Mouse (Mus musculus): Measurements from ENCODE around the gene Gadl1. TPM values are rescaled to one million over a fixed set of nuclear protein-coding genes. Genes with fewer than 3 reads are reported as not detected.

The Gadl1 gene
- not detected for total RNA-seq (2018; cell fraction: chromatin; rRNA removed)
- not detected for total RNA-seq (2018; cell fraction: cytosol; rRNA removed)
- total RNA-seq (2018; cell fraction: nucleus; rRNA removed), result not detected
- not detected in 3 replicates for polyA plus RNA-seq (2018)

DNA sequence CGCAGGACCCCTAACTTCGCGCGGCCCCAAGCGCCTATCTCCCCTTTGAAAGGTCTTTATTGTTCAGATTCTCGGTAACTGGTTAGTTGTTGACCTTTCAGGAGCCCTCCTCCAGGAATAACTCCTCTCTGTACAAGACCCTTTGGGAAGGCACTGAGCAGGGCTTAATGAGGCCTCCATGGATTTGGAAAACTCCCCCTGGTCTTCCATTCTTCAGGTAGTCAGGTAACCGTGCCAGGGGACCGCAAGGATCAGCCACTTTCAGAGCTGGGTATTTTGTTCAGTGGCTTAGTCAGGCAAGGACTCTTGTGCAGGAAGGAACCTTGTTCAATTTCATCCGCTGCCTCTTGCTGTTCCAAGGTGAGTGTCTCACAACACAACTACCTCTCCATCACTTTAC is at the start of gene Gadl1:
TSS of gene Gadl1 (plus strand) at position 301 of the 400 bp plus-strand sequence.
- Histone ChIP-seq H3K4me3 (ENCODE audit: inconsistent target) (no peak within 1 kb of the TSS), H3K36me3 (ENCODE audit: inconsistent target) (no peaks in the 10 kb centered on the region), H3K79me2 (ENCODE audit: inconsistent target) (no peaks in the 10 kb centered on the region), H3K27ac (no peak within 1 kb of the TSS)
- WGBS (ENCODE audit: missing documents), result 94% methylated on average over 9 of the region's 9 CpGs

DNA sequence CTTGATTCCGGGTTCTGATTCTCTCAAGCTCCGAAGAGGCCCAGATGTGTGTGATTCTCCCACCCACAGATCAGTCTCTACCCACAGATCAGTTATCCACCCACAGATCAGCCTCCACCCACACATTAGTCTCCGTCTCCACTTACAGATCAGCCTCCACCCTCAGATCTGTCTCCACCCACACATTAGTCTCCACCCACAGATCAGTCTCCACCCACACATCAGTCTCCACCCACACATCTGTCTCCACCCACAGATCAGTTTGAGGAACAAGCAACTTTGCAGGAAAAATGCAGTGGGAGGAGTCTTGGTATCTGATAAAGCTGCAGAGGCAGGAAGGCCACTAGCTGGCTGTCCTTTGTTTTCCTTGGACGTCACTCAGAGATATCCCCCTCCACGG is 46.5 kb upstream of the Gadl1 start:
- no peaks in the 10 kb centered on the region for H3K36me3 ChIP-seq (ENCODE audit: inconsistent target)
- no peak overlapping the region for H3K4me3 ChIP-seq (ENCODE audit: inconsistent target)
- H3K79me2 ChIP-seq (ENCODE audit: inconsistent target), result no peaks in the 10 kb centered on the region
- H3K27ac ChIP-seq, result no peak overlapping the region
- WGBS (ENCODE audit: missing documents), result 61% methylated on average over 5 of the region's 5 CpGs

DNA sequence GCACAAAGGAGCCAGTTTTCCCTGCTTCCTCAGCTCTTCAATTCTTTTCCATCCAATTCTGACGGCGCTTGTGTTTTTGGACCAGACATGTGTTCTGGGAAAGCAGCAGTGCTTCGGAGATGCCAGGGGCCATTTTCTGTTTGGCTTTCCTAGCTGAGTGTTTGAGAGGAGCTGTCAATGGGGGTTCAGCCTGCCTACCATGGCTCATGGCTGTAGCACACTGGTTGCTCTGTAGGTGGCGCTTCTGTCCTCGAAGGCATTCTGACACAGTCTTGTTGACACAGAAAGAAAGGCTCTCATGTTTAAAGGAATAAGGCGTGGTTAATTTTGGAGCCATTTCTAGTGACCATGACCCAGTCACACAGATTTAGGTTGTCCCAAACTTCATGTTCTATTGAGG is 45.9 kb upstream of the Gadl1 start:
- no peak overlapping the region for H3K4me3 ChIP-seq (ENCODE audit: inconsistent target)
- no peak overlapping the region for H3K27ac ChIP-seq
- H3K79me2 ChIP-seq (ENCODE audit: inconsistent target), result no peaks in the 10 kb centered on the region
- no peaks in the 10 kb centered on the region for H3K36me3 ChIP-seq (ENCODE audit: inconsistent target)
- WGBS (ENCODE audit: missing documents), result 91% methylated on average over 6 of the region's 6 CpGs

DNA sequence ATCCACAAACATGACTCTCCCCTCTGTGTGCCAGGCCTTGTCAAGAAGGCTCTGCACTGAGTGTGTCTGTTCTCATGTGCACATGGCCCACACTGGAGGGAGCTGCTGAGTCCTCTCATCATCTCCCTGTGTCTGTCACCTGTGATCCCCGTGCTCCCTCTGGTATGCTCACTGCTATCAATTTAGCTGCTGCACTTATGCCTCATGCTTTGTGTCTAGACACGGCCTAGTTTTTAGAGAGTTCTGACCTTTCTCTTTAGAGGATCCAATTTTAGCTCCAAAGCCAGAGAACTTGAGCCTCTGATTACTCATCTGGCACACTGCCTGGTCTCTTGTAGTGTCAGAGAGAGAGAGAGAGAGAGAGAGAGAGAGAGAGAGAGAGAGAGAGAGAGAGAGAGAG is 42.0 kb upstream of the Gadl1 start:
- Histone ChIP-seq H3K79me2 (ENCODE audit: inconsistent target) (no peaks in the 10 kb centered on the region), H3K4me3 (ENCODE audit: inconsistent target) (no peak overlapping the region)
- WGBS (ENCODE audit: missing documents), result 71% methylated on average over 2 of the region's 2 CpGs

DNA sequence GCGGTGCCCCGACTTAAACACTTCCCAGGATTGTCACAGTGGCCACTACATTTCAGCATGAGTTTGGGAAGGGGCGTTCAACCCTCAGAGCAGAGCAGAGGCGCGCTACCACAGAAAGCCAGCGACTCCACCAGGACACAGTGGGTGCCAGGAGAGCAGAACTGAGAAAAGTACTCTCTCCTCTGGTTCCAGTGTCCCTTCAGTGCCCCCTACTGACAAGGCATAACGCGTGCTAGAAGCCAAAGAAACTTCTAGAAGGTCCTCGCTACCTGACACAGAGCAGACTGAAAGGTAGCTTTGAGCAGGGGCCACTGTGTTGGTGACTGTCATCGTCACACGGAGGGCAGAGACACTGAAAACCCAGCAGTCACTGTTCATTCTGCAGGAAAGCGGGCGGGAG is 39.1 kb upstream of the Gadl1 start:
- Histone ChIP-seq H3K36me3 (ENCODE audit: inconsistent target) (no peaks in the 10 kb centered on the region), H3K4me3 (ENCODE audit: inconsistent target) (no peak overlapping the region), H3K79me2 (ENCODE audit: inconsistent target) (no peaks in the 10 kb centered on the region), H3K27ac (no peak overlapping the region)
- 79% methylated on average over 11 of the region's 13 CpGs for WGBS (ENCODE audit: missing documents)

More for the DNA sequence above, 42.0 kb upstream of the Gadl1 start:
- H3K27ac ChIP-seq, result no peak overlapping the region
- H3K36me3 ChIP-seq (ENCODE audit: inconsistent target), result no peaks in the 10 kb centered on the region

DNA sequence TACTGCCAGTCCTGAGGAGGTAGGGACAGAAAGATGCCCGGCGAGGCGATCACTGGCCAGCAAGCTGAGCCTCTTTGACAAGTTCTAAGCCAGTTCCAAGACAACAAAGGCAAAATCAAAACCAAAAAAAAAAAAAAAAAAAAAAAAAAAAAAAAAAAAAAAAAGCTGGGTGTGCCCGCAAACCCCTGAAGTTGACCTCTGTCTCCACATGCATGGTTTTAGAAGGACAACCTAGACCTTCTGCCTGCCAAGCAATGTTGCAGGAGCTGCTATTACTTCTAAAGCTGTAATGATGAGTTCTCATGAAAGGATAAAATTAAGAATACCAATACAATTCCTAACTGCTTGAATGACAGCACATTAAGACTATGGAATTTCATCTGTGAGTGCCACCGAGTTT is 38.6 kb upstream of the Gadl1 start:
- Histone ChIP-seq H3K27ac (no peak overlapping the region), H3K4me3 (ENCODE audit: inconsistent target) (no peak overlapping the region), H3K36me3 (ENCODE audit: inconsistent target) (no peaks in the 10 kb centered on the region), H3K79me2 (ENCODE audit: inconsistent target) (no peaks in the 10 kb centered on the region)
- WGBS (ENCODE audit: missing documents), result 84% methylated on average over 5 of the region's 5 CpGs

DNA sequence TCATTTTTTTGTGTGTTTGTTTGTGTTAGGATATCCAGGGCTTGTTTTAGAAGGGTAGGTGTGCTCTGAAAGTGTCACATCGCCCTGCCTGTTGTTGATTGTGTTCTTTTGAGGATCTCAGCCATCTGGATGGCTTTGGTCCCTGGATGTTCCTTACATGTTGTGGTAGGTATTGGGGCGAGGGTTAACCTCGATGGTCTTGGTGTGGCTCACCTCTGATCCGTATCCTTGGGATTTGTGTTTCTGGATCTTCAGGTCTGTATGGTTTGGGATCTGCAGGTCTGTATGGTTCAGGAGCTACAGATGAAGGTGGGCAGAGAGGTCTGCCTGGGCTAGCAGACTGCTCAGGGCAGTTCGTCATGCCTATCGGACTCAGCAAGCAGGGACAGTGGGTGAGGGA is 28.8 kb upstream of the Gadl1 start:
- no peaks in the 10 kb centered on the region for H3K79me2 ChIP-seq (ENCODE audit: inconsistent target)
- no peaks in the 10 kb centered on the region for H3K36me3 ChIP-seq (ENCODE audit: inconsistent target)
- 91% methylated on average over 6 of the region's 6 CpGs for WGBS (ENCODE audit: missing documents)
- no peak overlapping the region for H3K27ac ChIP-seq
- H3K4me3 ChIP-seq (ENCODE audit: inconsistent target), result no peak overlapping the region

DNA sequence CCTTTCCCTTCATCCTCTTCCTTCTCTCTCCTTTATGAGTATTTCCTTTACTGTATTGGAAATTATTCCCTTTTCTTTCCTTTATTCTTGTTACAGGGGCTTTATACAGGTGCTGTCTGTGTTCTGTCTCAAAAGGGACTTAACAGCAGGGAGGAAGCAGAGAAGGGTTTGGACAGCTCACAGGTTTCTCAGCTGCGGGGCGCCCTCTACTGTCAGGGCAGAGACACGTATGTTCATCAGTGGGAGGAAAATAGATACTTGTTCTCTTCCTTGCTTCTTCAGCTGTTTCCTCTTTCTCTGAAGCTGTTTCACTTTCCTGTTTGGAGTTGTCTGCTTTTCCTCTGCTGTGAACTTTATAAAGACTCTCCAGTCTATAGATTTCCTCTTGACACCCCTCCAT is 28.1 kb upstream of the Gadl1 start:
- 86% methylated on average over 3 of the region's 3 CpGs for WGBS (ENCODE audit: missing documents)
- H3K4me3 ChIP-seq (ENCODE audit: inconsistent target), result no peak overlapping the region

DNA sequence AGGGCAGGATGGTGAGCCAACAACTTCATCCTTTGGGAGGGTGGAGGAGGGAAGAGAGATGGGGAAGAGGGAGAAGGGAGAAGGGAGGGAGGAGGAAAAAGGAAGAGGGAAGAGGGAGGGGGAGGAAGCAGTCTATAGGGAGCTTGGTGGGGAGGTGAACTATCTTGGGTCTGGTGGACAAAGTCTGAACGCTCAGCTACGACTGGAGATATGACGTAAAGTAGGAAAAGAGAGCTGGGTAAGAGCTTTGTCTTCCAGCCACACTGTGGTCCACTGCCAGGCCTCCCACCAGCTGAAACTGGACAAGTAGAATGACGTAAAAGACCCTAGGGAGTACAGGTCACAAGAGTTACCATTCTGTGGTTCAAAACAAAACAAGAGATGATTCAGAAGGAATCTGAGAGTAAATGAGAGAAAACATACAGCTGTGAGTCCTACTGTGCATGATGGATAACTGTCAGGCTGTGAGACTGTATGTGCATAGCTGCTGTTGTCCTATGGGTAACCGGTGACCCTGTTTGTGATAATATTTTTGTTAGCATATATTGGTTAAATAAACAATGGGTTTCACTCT is 26.5 kb upstream of the Gadl1 start:
- no peak overlapping the region for H3K27ac ChIP-seq
- H3K79me2 ChIP-seq (ENCODE audit: inconsistent target), result no peaks in the 10 kb centered on the region
- H3K36me3 ChIP-seq (ENCODE audit: inconsistent target), result no peaks in the 10 kb centered on the region
- WGBS (ENCODE audit: missing documents), result 82% methylated on average over 5 of the region's 5 CpGs
- no peak overlapping the region for H3K4me3 ChIP-seq (ENCODE audit: inconsistent target)

More for the DNA sequence above, 28.1 kb upstream of the Gadl1 start:
- Histone ChIP-seq H3K27ac (no peak overlapping the region), H3K79me2 (ENCODE audit: inconsistent target) (no peaks in the 10 kb centered on the region), H3K36me3 (ENCODE audit: inconsistent target) (no peaks in the 10 kb centered on the region)

DNA sequence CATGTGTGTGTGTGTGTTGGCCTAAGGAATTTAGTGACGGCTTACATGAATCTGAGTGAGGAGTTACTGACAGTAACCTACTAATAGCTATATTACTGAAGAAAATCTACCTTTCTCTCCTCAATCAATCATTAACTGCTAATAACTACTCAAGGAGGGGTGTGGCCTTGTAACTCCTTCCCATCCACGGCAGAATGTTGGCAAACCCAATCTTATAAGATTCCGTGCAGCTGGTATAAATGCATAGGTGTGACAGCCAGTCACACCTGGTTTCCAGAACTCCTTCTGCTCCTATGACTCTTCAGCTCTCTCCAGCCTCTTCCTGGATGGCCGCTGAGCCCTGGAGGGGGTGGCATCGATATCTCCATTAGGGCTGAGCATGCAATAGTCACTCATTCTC is 25.8 kb upstream of the Gadl1 start:
- H3K36me3 ChIP-seq (ENCODE audit: inconsistent target), result no peaks in the 10 kb centered on the region

DNA sequence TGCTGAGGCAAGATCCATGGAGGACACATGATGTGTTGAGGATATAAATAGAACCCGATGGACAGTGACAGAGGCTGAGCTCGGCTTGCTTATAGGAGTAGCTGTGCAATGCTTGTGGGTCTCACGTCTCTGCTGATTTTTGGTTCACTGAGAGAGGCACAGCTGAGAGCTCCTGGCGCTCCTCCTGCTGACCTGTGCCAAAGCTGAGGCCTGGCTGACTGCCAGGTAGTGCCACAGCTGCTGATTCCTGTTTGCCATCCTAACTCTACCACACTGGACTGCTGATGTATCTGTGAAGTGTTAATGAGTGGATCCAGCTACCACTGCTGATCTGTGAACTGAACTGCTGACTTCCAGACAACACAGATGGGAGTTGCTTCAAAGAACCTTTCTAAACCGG is 21.7 kb upstream of the Gadl1 start:
- Histone ChIP-seq H3K4me3 (ENCODE audit: inconsistent target) (no peak overlapping the region), H3K36me3 (ENCODE audit: inconsistent target) (no peaks in the 10 kb centered on the region), H3K79me2 (ENCODE audit: inconsistent target) (no peaks in the 10 kb centered on the region), H3K27ac (no peak overlapping the region)
- WGBS (ENCODE audit: missing documents), result 90% methylated on average over 5 of the region's 5 CpGs

More for the DNA sequence above, 25.8 kb upstream of the Gadl1 start:
- WGBS (ENCODE audit: missing documents), result 96% methylated on average over 5 of the region's 5 CpGs
- Histone ChIP-seq H3K79me2 (ENCODE audit: inconsistent target) (no peaks in the 10 kb centered on the region), H3K4me3 (ENCODE audit: inconsistent target) (no peak overlapping the region), H3K27ac (no peak overlapping the region)

DNA sequence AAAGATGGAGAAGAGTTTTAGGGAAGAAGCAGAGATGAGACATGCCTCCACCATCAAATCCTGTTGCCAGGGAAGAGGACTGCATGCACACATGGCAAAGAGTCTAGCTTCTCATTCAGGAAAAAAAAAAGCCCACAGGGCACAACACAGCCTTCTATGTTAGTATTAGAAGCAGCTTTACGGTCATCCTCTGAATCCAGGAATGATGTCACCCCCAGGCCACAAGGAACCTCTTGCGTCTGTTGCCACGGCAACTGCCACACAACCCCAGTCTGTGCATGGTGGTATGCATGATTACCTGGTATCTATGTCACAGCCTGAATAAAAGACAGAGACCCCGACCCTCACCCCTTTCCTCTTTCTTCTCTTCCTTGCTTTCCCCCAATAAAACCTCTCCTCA is 16.1 kb upstream of the Gadl1 start:
- Histone ChIP-seq H3K79me2 (ENCODE audit: inconsistent target) (no peaks in the 10 kb centered on the region), H3K27ac (no peak overlapping the region), H3K36me3 (ENCODE audit: inconsistent target) (no peaks in the 10 kb centered on the region), H3K4me3 (ENCODE audit: inconsistent target) (no peak overlapping the region)
- 96% methylated on average over 4 of the region's 4 CpGs for WGBS (ENCODE audit: missing documents)

DNA sequence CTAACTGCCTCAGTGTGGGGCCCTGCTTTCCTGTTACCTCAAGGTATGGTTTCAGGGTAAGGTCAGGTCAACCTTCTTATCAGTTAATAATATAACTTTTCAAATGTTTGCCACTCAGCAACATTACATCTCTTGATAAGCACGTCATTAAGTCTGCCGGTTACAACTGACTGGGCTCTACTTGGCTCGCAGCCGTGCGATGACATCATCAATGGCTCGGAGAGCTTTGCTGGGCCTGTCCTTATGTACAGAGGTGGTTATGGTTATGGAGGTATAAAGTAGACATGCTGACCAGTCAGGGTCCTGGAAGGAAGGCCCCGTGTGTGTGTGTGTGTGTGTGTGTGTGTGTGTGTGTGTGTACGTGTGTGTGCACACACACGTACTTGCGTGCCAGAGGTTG is 15.3 kb upstream of the Gadl1 start:
- no peaks in the 10 kb centered on the region for H3K36me3 ChIP-seq (ENCODE audit: inconsistent target)
- 92% methylated on average over 10 of the region's 10 CpGs for WGBS (ENCODE audit: missing documents)

DNA sequence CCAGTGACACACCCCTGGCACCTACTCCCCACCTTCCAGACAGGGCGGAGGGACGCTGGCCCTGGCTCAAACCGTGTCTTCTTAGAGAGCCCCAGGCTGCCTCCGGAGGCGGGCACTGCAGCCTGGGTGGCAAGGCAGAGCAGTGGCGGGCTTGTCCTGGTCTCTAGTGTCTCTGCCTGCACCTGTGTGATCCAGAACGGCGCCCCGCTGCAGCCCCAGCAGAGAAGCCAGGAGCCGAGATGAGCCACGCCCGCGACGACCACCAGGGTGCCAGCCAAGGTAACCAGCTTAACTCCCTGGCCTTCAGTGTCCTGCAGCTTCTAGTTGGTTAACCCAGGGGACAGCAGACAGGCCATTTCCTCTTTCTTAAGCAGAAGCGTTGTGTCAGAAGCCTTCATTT is 930 bp upstream of the Gadl1 start:
- H3K27ac ChIP-seq, result no peak overlapping the region
- no peaks in the 10 kb centered on the region for H3K79me2 ChIP-seq (ENCODE audit: inconsistent target)
- WGBS (ENCODE audit: missing documents), result 15% methylated on average over 12 of the region's 15 CpGs
- no peaks in the 10 kb centered on the region for H3K36me3 ChIP-seq (ENCODE audit: inconsistent target)
- no peak overlapping the region for H3K4me3 ChIP-seq (ENCODE audit: inconsistent target)

More for the DNA sequence above, 15.3 kb upstream of the Gadl1 start:
- Histone ChIP-seq H3K4me3 (ENCODE audit: inconsistent target) (no peak overlapping the region), H3K79me2 (ENCODE audit: inconsistent target) (no peaks in the 10 kb centered on the region), H3K27ac (no peak overlapping the region)

DNA sequence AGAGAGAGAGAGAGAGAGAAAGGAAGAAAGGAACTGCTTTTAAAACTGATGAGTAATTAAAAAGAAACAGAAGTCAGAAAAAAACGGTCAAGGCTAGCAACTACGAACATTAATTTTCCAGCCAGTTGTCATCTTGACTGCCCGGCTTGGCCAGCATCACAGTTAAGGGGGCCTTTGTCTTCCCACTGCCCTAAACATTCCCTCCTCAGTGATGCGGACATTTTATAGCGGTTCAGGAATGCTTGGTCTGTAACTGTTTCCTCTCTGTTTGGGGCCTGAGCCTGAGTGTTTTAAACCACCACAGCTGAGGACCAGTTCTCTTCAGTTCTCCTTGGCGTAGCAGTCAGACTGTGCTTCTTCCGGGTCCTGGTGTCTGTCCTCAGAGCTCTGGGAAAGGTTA is 4.8 kb downstream of the Gadl1 start:
- H3K79me2 ChIP-seq (ENCODE audit: inconsistent target), result no peaks in the 10 kb centered on the region
- WGBS (ENCODE audit: missing documents), result 63% methylated on average over 7 of the region's 7 CpGs

More for the DNA sequence above, 4.8 kb downstream of the Gadl1 start:
- no peaks in the 10 kb centered on the region for H3K36me3 ChIP-seq (ENCODE audit: inconsistent target)
- no peak overlapping the region for H3K4me3 ChIP-seq (ENCODE audit: inconsistent target)
- H3K27ac ChIP-seq, result no peak overlapping the region

Measured in macrophage (primary cell).